Mouse (Mus musculus): ENCODE results near the gene Tvp23a. TPM values are rescaled to one million over a fixed set of nuclear protein-coding genes. Genes with fewer than 3 reads are reported as not detected.

Gene Tvp23a
- polyA plus RNA-seq, 1 experiment from 2014 or later, result 2.4 TPM

GRCm38 (mm10) chr16:10448931-10449330, 1.8 kb upstream of the Tvp23a start:
- H3K9me3 ChIP-seq (ENCODE audit: control insufficient read depth, low read length), result no peaks in the 10 kb centered on the region
- no peak overlapping the region for H3K4me3 ChIP-seq (ENCODE audit: low read depth, low read length)
- H3K27me3 ChIP-seq (ENCODE audit: control insufficient read depth, insufficient read depth, low read length), result no peaks in the 10 kb centered on the region
- WGBS, result 85% methylated on average over 9 of the region's 9 CpGs
- no peaks in the 10 kb centered on the region for H3K36me3 ChIP-seq (ENCODE audit: control insufficient read depth, insufficient read depth, low read length)
- H3K4me2 ChIP-seq (replicated peaks; ENCODE audit: low read depth), result no peak overlapping the region
- 0 out of 2 replicates have a peak, but pooled peaks cover 2% of the 10 kb centered on the region for H3K4me1 ChIP-seq (replicated peaks; ENCODE audit: control insufficient read depth, insufficient read depth)
- ATAC-seq (ENCODE audit: low FRiP score, low TSS enrichment) (no peak), DNase-seq (ENCODE audit: low spot score) (no peak)
- no peak for TF ChIP-seq CTCF (IDR thresholded peaks at IDR 0.05; ENCODE audit: low read depth)
- no peak for TF ChIP-seq EP300 (optimal IDR thresholded peaks at IDR 0.05)
- H3K27ac ChIP-seq (replicated peaks), result no peak overlapping the region
- no peak overlapping the region for H3K9ac ChIP-seq (ENCODE audit: low read length)

GRCm38 (mm10) chr16:10447781-10448180, 619 bp upstream of the Tvp23a start:
- no peak for TF ChIP-seq EP300 (optimal IDR thresholded peaks at IDR 0.05)
- no peak for TF ChIP-seq CTCF (IDR thresholded peaks at IDR 0.05; ENCODE audit: low read depth)
- H3K4me2 ChIP-seq (replicated peaks; ENCODE audit: low read depth), result peak overlapping the region; percentile 53; the same call in 1 of the 2 replicates
- no peaks in the 10 kb centered on the region for H3K36me3 ChIP-seq (ENCODE audit: control insufficient read depth, insufficient read depth, low read length)
- 0 out of 2 replicates have a peak, but pooled peaks cover 2% of the 10 kb centered on the region for H3K4me1 ChIP-seq (replicated peaks; ENCODE audit: control insufficient read depth, insufficient read depth)
- WGBS, result 47% methylated on average over 2 of the region's 2 CpGs
- H3K9ac ChIP-seq (ENCODE audit: low read length), result no peak overlapping the region
- DNase-seq (ENCODE audit: low spot score) (no peak), ATAC-seq (ENCODE audit: low FRiP score, low TSS enrichment) (no peak)
- H3K27ac ChIP-seq (replicated peaks), result no peak overlapping the region
- no peaks in the 10 kb centered on the region for H3K9me3 ChIP-seq (ENCODE audit: control insufficient read depth, low read length)
- peak overlapping the region; percentile 38; the same call in 1 of the 2 replicates for H3K4me3 ChIP-seq (ENCODE audit: low read depth, low read length)
- H3K27me3 ChIP-seq (ENCODE audit: control insufficient read depth, insufficient read depth, low read length), result no peaks in the 10 kb centered on the region

- H3K9ac ChIP-seq (ENCODE audit: low read length), result peak overlapping the region; percentile 35; the same call in 1 of the 2 replicates
- no peaks in the 10 kb centered on the region for H3K36me3 ChIP-seq (ENCODE audit: control insufficient read depth, insufficient read depth, low read length)
- H3K9me3 ChIP-seq (ENCODE audit: control insufficient read depth, low read length), result no peaks in the 10 kb centered on the region
- 28% methylated on average over 13 of the region's 13 CpGs for WGBS
- DNase-seq (ENCODE audit: low spot score) (no peak), ATAC-seq (ENCODE audit: low FRiP score, low TSS enrichment) (no peak; the same call in 1 of the 2 replicates)
- no peaks in the 10 kb centered on the region for H3K4me1 ChIP-seq (replicated peaks; ENCODE audit: control insufficient read depth, insufficient read depth)
- peak overlapping the region; percentile 53 for H3K4me2 ChIP-seq (replicated peaks; ENCODE audit: low read depth)
- TF ChIP-seq EP300 (optimal IDR thresholded peaks at IDR 0.05) (no peak), CTCF (IDR thresholded peaks at IDR 0.05; ENCODE audit: low read depth) (no peak)
- no peak overlapping the region; the same call in 1 of the 2 replicates for H3K27ac ChIP-seq (replicated peaks)
- peak overlapping the region; percentile 38 for H3K4me3 ChIP-seq (ENCODE audit: low read depth, low read length)
- no peaks in the 10 kb centered on the region for H3K27me3 ChIP-seq (ENCODE audit: control insufficient read depth, insufficient read depth, low read length)
Observed at GRCm38 (mm10) chr16:10446573-10447263, 444 bp downstream of the Tvp23a start.

GRCm38 (mm10) chr16:10443723-10444122, 3.4 kb downstream of the Tvp23a start:
- DNase-seq (ENCODE audit: low spot score) (no peak), ATAC-seq (ENCODE audit: low FRiP score, low TSS enrichment) (no peak)
- Histone ChIP-seq H3K4me1 (replicated peaks; ENCODE audit: control insufficient read depth, insufficient read depth) (no peaks in the 10 kb centered on the region), H3K36me3 (ENCODE audit: control insufficient read depth, insufficient read depth, low read length) (no peaks in the 10 kb centered on the region), H3K9me3 (ENCODE audit: control insufficient read depth, low read length) (no peaks in the 10 kb centered on the region), H3K4me2 (replicated peaks; ENCODE audit: low read depth) (no peak overlapping the region), H3K4me3 (ENCODE audit: low read depth, low read length) (no peak overlapping the region), H3K27me3 (ENCODE audit: control insufficient read depth, insufficient read depth, low read length) (no peaks in the 10 kb centered on the region), H3K27ac (replicated peaks) (no peak overlapping the region), H3K9ac (ENCODE audit: low read length) (no peak overlapping the region)
- TF ChIP-seq EP300 (optimal IDR thresholded peaks at IDR 0.05), result no peak
- no peak for TF ChIP-seq CTCF (IDR thresholded peaks at IDR 0.05; ENCODE audit: low read depth)

GRCm38 (mm10) chr16:10441761-10442160, 5.4 kb downstream of the Tvp23a start:
- TF ChIP-seq EP300 (optimal IDR thresholded peaks at IDR 0.05) (no peak), CTCF (IDR thresholded peaks at IDR 0.05; ENCODE audit: low read depth) (no peak)
- H3K4me2 ChIP-seq (replicated peaks; ENCODE audit: low read depth), result no peak overlapping the region
- no peaks in the 10 kb centered on the region for H3K9me3 ChIP-seq (ENCODE audit: control insufficient read depth, low read length)
- ATAC-seq (ENCODE audit: low FRiP score, low TSS enrichment), result no peak
- H3K4me1 ChIP-seq (replicated peaks; ENCODE audit: control insufficient read depth, insufficient read depth), result no peaks in the 10 kb centered on the region
- no peak overlapping the region for H3K27ac ChIP-seq (replicated peaks)
- H3K27me3 ChIP-seq (ENCODE audit: control insufficient read depth, insufficient read depth, low read length), result no peaks in the 10 kb centered on the region
- H3K4me3 ChIP-seq (ENCODE audit: low read depth, low read length), result no peak overlapping the region
- H3K9ac ChIP-seq (ENCODE audit: low read length), result no peak overlapping the region
- H3K36me3 ChIP-seq (ENCODE audit: control insufficient read depth, insufficient read depth, low read length), result no peaks in the 10 kb centered on the region
- no peak for DNase-seq (ENCODE audit: low spot score)
- 78% methylated on average over 4 of the region's 4 CpGs for WGBS

- DNase-seq (ENCODE audit: low spot score) (no peak), ATAC-seq (ENCODE audit: low FRiP score, low TSS enrichment) (no peak)
- Histone ChIP-seq H3K36me3 (ENCODE audit: control insufficient read depth, insufficient read depth, low read length) (no peaks in the 10 kb centered on the region), H3K4me1 (replicated peaks; ENCODE audit: control insufficient read depth, insufficient read depth) (no peaks in the 10 kb centered on the region), H3K4me3 (ENCODE audit: low read depth, low read length) (no peak overlapping the region), H3K4me2 (replicated peaks; ENCODE audit: low read depth) (no peak overlapping the region), H3K27ac (replicated peaks) (no peak overlapping the region), H3K9me3 (ENCODE audit: control insufficient read depth, low read length) (no peaks in the 10 kb centered on the region), H3K9ac (ENCODE audit: low read length) (no peak overlapping the region), H3K27me3 (ENCODE audit: control insufficient read depth, insufficient read depth, low read length) (no peaks in the 10 kb centered on the region)
- 80% methylated on average over 6 of the region's 6 CpGs for WGBS
- TF ChIP-seq CTCF (IDR thresholded peaks at IDR 0.05; ENCODE audit: low read depth) (no peak), EP300 (optimal IDR thresholded peaks at IDR 0.05) (no peak)
Observed at GRCm38 (mm10) chr16:10441328-10441727, 5.8 kb downstream of the Tvp23a start.

Data from stomach, postnatal 0 days (tissue).